Mouse (Mus musculus): ENCODE results near the gene Gpr26.

The Gpr26 gene

DNA sequence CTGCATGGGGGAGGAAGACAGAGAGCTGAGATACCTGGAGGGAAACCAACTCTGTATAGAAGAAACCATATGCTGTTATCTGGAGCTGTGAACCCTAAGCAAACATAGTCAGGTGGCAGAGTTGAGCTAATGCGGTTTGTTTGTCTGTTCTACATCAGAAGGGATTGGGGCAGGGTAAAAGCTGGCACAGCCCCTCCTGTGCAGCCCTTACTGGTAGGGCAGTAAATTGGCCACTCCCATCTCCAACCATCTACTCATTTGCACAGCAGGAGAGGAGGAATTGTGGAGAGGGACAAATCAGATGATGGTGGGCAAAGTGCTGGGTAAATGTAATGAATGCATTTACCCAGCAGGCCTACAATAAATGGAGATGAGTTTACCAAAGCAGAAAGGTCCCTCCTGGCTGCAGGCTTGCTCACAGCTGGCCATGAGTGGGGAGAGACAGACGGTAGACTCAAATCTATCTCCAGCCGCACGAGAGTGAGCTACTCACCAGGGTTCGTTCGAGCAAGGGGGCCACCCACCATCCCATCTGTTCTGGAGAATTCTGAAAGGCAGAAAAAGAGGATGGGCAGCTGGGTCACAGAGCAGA is 65.8 kb downstream of the Gpr26 start:
- DNase-seq: no peak

Data from cerebellum, adult 11 months (tissue).